8 mouse cellular contexts compared by ENCODE assay signal in the genomic region with DNA sequence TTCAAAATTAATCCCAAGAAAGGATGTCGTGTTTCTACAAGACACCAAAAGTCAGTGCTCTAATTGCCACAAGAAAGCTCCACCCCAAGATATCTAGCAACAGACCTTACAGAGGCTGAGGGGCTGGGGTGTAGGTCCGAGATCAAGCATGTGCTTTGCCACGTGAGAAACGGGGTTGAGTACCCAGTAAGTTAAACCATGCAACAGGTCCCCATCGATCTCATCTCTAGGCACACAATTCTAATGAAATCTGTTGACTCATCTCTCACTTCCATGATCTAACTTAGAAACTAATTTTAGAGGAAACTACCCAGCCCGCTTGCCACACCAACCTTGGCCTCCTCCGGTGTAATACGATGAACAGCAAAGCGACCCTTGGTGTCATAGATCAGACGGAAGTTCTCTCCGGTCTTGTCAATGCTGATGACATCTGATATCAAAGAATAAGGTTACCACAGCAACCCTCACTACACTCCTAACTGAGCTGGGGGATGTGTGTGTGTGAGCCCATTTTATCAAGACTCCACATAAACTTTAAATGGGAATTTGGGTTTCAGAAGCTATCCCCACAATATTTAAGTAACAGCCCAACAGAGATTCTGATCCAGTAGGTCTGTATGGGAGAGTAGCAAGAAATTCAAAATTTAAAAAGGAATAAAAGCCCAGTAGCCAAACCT. TPM values are rescaled to one million over a fixed set of nuclear protein-coding genes. Genes with fewer than 3 reads are reported as not detected.
DNase-seq lines count a peak whose midpoint lies in the region; ATAC-seq lines count a peak whose summit lies in the region.

No protein-coding gene starts in this region.

- H3K9ac ChIP-seq in kidney, embryonic 16.5 days (replicated peaks; ENCODE audit: low read length) = peak overlapping the region; percentile 87
- peak overlapping the region; percentile 73 for H3K9ac ChIP-seq in embryonic facial prominence, embryonic 12.5 days
- H3K9ac ChIP-seq in neural tube, embryonic 13.5 days = peak overlapping the region; percentile 84

- WGBS in kidney, embryonic 16.5 days = 36% methylated on average over 11 of the region's 11 CpGs
- WGBS in embryonic facial prominence, embryonic 12.5 days = 43% methylated on average over 11 of the region's 11 CpGs
- 51% methylated on average over 11 of the region's 11 CpGs for WGBS in limb, embryonic 10.5 days
- 44% methylated on average over 11 of the region's 11 CpGs for WGBS in neural tube, embryonic 13.5 days

- peak overlapping the region; percentile 67 for H3K4me3 ChIP-seq in kidney, embryonic 16.5 days (ENCODE audit: low read length)
- H3K4me3 ChIP-seq in embryonic facial prominence, embryonic 12.5 days = peak overlapping the region; percentile 53
- peak overlapping the region; percentile 67 for H3K4me3 ChIP-seq in limb, embryonic 10.5 days
- H3K4me3 ChIP-seq in neural tube, embryonic 13.5 days = peak overlapping the region; percentile 56

- H3K36me3 ChIP-seq in kidney, embryonic 16.5 days (ENCODE audit: insufficient read depth, low read length) = peaks cover 31% of the 10 kb centered on the region
- peaks cover 14% of the 10 kb centered on the region for H3K36me3 ChIP-seq in embryonic facial prominence, embryonic 12.5 days
- H3K36me3 ChIP-seq in limb, embryonic 10.5 days = peaks cover 53% of the 10 kb centered on the region
- H3K36me3 ChIP-seq in neural tube, embryonic 13.5 days = peaks cover 12% of the 10 kb centered on the region

- no peaks in the 10 kb centered on the region for H3K9me3 ChIP-seq in kidney, embryonic 16.5 days (ENCODE audit: low read length)
- H3K9me3 ChIP-seq in embryonic facial prominence, embryonic 12.5 days = no peaks in the 10 kb centered on the region
- no peaks in the 10 kb centered on the region for H3K9me3 ChIP-seq in limb, embryonic 10.5 days (replicated peaks)
- H3K9me3 ChIP-seq in neural tube, embryonic 13.5 days = no peaks in the 10 kb centered on the region

- H3K27ac ChIP-seq in kidney, embryonic 16.5 days (ENCODE audit: low read length) = no peak overlapping the region
- H3K27ac ChIP-seq in embryonic facial prominence, embryonic 12.5 days = no peak overlapping the region
- no peak overlapping the region for H3K27ac ChIP-seq in limb, embryonic 10.5 days
- no peak overlapping the region for H3K27ac ChIP-seq in neural tube, embryonic 13.5 days (replicated peaks)

- peak overlapping the region; percentile 72 for H3K4me2 ChIP-seq in kidney, embryonic 16.5 days (replicated peaks; ENCODE audit: low read depth, low read length)
- H3K4me2 ChIP-seq in embryonic facial prominence, embryonic 12.5 days (replicated peaks) = peak overlapping the region; percentile 58
- H3K4me2 ChIP-seq in neural tube, embryonic 13.5 days = peak overlapping the region; percentile 73

- DNase-seq in kidney, adult 9 months = no peak
- no peak for DNase-seq in limb, embryonic 10.5 days (ENCODE audit: low spot score)
- no peak for DNase-seq in layer of hippocampus, adult 9-11 months
- no peak for DNase-seq in cerebellum, adult 11-12 months
- DNase-seq in thymus, postnatal 25 days = no peak

- H3K27me3 ChIP-seq in kidney, embryonic 16.5 days (ENCODE audit: insufficient read depth, low read length) = peaks cover 3% of the 10 kb centered on the region; the same call in 1 of the 2 replicates
- no peaks in the 10 kb centered on the region for H3K27me3 ChIP-seq in embryonic facial prominence, embryonic 12.5 days
- peaks cover 81% of the 10 kb centered on the region for H3K27me3 ChIP-seq in limb, embryonic 10.5 days (ENCODE audit: low read depth, poor library complexity, severe bottlenecking)
- 0 out of 2 replicates have a peak, but pooled peaks cover 4% of the 10 kb centered on the region for H3K27me3 ChIP-seq in neural tube, embryonic 13.5 days

- ATAC-seq in kidney, embryonic 16.5 days (ENCODE audit: low FRiP score, low TSS enrichment) = no peak
- no peak for ATAC-seq in embryonic facial prominence, embryonic 12.5 days (ENCODE audit: insufficient number of reproducible peaks, insufficient read depth, low FRiP score, low TSS enrichment)
- no peak for ATAC-seq in neural tube, embryonic 13.5 days (ENCODE audit: low read depth)

- H3K4me1 ChIP-seq in kidney, embryonic 16.5 days (ENCODE audit: insufficient read depth, low read length) = peaks cover 3% of the 10 kb centered on the region; the same call in 1 of the 2 replicates
- no peaks in the 10 kb centered on the region for H3K4me1 ChIP-seq in embryonic facial prominence, embryonic 12.5 days
- H3K4me1 ChIP-seq in limb, embryonic 10.5 days = peaks cover 3% of the 10 kb centered on the region; the same call in 1 of the 2 replicates
- peaks cover 18% of the 10 kb centered on the region for H3K4me1 ChIP-seq in neural tube, embryonic 13.5 days (replicated peaks)

RNA-seq across cellular contexts. Expression of gene Rps4x, which starts 2.0 kb away (rescaled TPM):
- polyA plus RNA-seq in kidney, embryonic 16.5 days (2015; fragmentation: Nextera tagmentation; extraction: Ambion mirVana) = 719 and 735 TPM in 2 replicates
- 660 and 671 TPM in 2 replicates for polyA plus RNA-seq in embryonic facial prominence, embryonic 12.5 days (2016; fragmentation: Nextera tagmentation; extraction: Ambion mirVana)
- polyA plus RNA-seq in limb, embryonic 10.5 days (2016; fragmentation: Nextera tagmentation; extraction: Ambion mirVana) = 679 and 777 TPM in 2 replicates
- polyA plus RNA-seq in neural tube, embryonic 13.5 days (2015; fragmentation: Nextera tagmentation; extraction: Ambion mirVana) = 423 and 453 TPM in 2 replicates

RNA-seq across cellular contexts. Expression of gene Ercc6l, which starts 30.3 kb away (rescaled TPM):
- 13.5 and 14.1 TPM in 2 replicates for polyA plus RNA-seq in kidney, embryonic 16.5 days (2015; fragmentation: Nextera tagmentation; extraction: Ambion mirVana)
- polyA plus RNA-seq in embryonic facial prominence, embryonic 12.5 days (2016; fragmentation: Nextera tagmentation; extraction: Ambion mirVana) = 15.0 and 15.1 TPM in 2 replicates
- 22.7 and 23.7 TPM in 2 replicates for polyA plus RNA-seq in limb, embryonic 10.5 days (2016; fragmentation: Nextera tagmentation; extraction: Ambion mirVana)
- 2.2 and 2.8 TPM in 2 replicates for polyA plus RNA-seq in neural tube, embryonic 13.5 days (2015; fragmentation: Nextera tagmentation; extraction: Ambion mirVana)
